Mouse (Mus musculus): ENCODE results near the gene Ddx52. TPM values are rescaled to one million over a fixed set of nuclear protein-coding genes. Genes with fewer than 3 reads are reported as not detected.
A peak's percentile ranks its signal among the peaks of the same experiment; 100 is the strongest.

Gene Ddx52
- total RNA-seq, 2 experiments from 2014 or later = 10.3 to 12.7 TPM

GRCm38 (mm10) chr11:83967436-83968204 lies 25.8 kb downstream of the Ddx52 start:
- DNase-seq (ENCODE audit: low spot score in 2 of 2) = no peak

- DNase-seq (ENCODE audit: low spot score in 2 of 2) = no peak
These were observed 26.3 kb downstream of the Ddx52 start for GRCm38 (mm10) chr11:83968205-83968575.

- no peak for DNase-seq (ENCODE audit: low spot score in 2 of 2)
These were observed 27.2 kb downstream of the Ddx52 start for GRCm38 (mm10) chr11:83969040-83969439.

GRCm38 (mm10) chr11:83974561-83975346 lies 32.9 kb downstream of the Ddx52 start:
- no peak for DNase-seq (ENCODE audit: low spot score in 2 of 2)

- no peak for DNase-seq (ENCODE audit: low spot score in 2 of 2)
These were observed 33.6 kb downstream of the Ddx52 start for GRCm38 (mm10) chr11:83975488-83975887.

- no peak for DNase-seq (ENCODE audit: low spot score in 2 of 2)
These were observed 34.5 kb downstream of the Ddx52 start for GRCm38 (mm10) chr11:83976236-83976977.

GRCm38 (mm10) chr11:83977810-83978209 lies 35.9 kb downstream of the Ddx52 start:
- no peak for DNase-seq (ENCODE audit: low spot score in 2 of 2)

GRCm38 (mm10) chr11:83979992-83980391 lies 38.1 kb downstream of the Ddx52 start:
- no peak for DNase-seq (ENCODE audit: low spot score in 2 of 2)

GRCm38 (mm10) chr11:83981338-83981737 lies 39.5 kb downstream of the Ddx52 start:
- no peak for DNase-seq (ENCODE audit: low spot score in 2 of 2)

- DNase-seq (ENCODE audit: low spot score in 2 of 2) = no peak
These were observed 49.8 kb downstream of the Ddx52 start for GRCm38 (mm10) chr11:83991701-83992100.

GRCm38 (mm10) chr11:83993428-83993827 lies 51.6 kb downstream of the Ddx52 start:
- DNase-seq (ENCODE audit: low spot score in 2 of 2) = no peak

- DNase-seq (ENCODE audit: low spot score in 2 of 2) = no peak
These were observed 52.6 kb downstream of the Ddx52 start for GRCm38 (mm10) chr11:83994481-83994880.

- DNase-seq (ENCODE audit: low spot score in 2 of 2) = no peak
These were observed 53.7 kb downstream of the Ddx52 start for GRCm38 (mm10) chr11:83995535-83995950.

GRCm38 (mm10) chr11:83997171-83997868 lies 55.5 kb downstream of the Ddx52 start:
- DNase-seq (ENCODE audit: low spot score in 2 of 2) = no peak

GRCm38 (mm10) chr11:83998993-83999392 lies 57.1 kb downstream of the Ddx52 start:
- DNase-seq (ENCODE audit: low spot score in 2 of 2) = no peak

- DNase-seq (ENCODE audit: low spot score in 2 of 2) = no peak
These were observed 57.6 kb downstream of the Ddx52 start for GRCm38 (mm10) chr11:83999411-83999915.

GRCm38 (mm10) chr11:84001257-84001656 lies 59.4 kb downstream of the Ddx52 start:
- no peak for DNase-seq (ENCODE audit: low spot score in 2 of 2)

GRCm38 (mm10) chr11:84003986-84004385 lies 62.1 kb downstream of the Ddx52 start:
- DNase-seq (ENCODE audit: low spot score in 2 of 2) = no peak

GRCm38 (mm10) chr11:84009001-84009400 lies 67.1 kb downstream of the Ddx52 start:
- DNase-seq (ENCODE audit: low spot score in 2 of 2) = no peak

- no peak for DNase-seq (ENCODE audit: low spot score in 2 of 2)
These were observed 68.5 kb downstream of the Ddx52 start for GRCm38 (mm10) chr11:84010411-84010810.

GRCm38 (mm10) chr11:84011050-84011449 lies 69.2 kb downstream of the Ddx52 start:
- peak in 1 of 2 experiments; percentile 34 for DNase-seq (ENCODE audit: low spot score in 2 of 2)

Measured in layer of hippocampus, postnatal 14 days (tissue).